Mouse (Mus musculus): ENCODE data around the gene Bhmt2. TPM values are rescaled to one million over a fixed set of nuclear protein-coding genes. Genes with fewer than 3 reads are reported as not detected.

Gene Bhmt2
- 10 to 100 TPM in 1 of 2 experiments, 1 to 10 TPM in 1; 3.4 to 11.9 TPM for total RNA-seq (2021)
- long read RNA-seq, experiment 1, transcript Bhmt2-201 (8 exons, 2,467 nt) = major isoform, 15 of 18 reads
- long read RNA-seq, experiment 1, partial matches to known transcripts = 3 of 18 reads
- long read RNA-seq, experiment 1, other reads (novel, unspliced or antisense) = 0 of 18 reads
- long read RNA-seq, experiment 2, transcript Bhmt2-201 (8 exons, 2,467 nt) = major isoform, 6 of 6 reads
- long read RNA-seq, experiment 2, partial matches to known transcripts = 0 of 6 reads
- long read RNA-seq, experiment 2, other reads (novel, unspliced or antisense) = 0 of 6 reads

GRCm38 (mm10) chr13:93674131-93674561 is at the start of gene Bhmt2, which contains the start of gene Dmgdh:
TSS of gene Bhmt2 (minus strand) at chr13:93674302.
TSS of gene Dmgdh (plus strand) at chr13:93674433.
- no peak for DNase-seq (ENCODE audit: low spot score in 2 of 2)

GRCm38 (mm10) chr13:93723455-93723854 is 49.4 kb upstream of the Bhmt2 start:
- no peak for DNase-seq (ENCODE audit: low spot score in 2 of 2)

GRCm38 (mm10) chr13:93721916-93722315 is 47.8 kb upstream of the Bhmt2 start:
- DNase-seq (ENCODE audit: low spot score in 2 of 2) = no peak

GRCm38 (mm10) chr13:93718948-93719347 is 44.8 kb upstream of the Bhmt2 start:
- DNase-seq (ENCODE audit: low spot score in 2 of 2) = peak in 1 of 2 experiments; percentile 33

- DNase-seq (ENCODE audit: low spot score in 2 of 2) = no peak
Observed at GRCm38 (mm10) chr13:93717113-93717512, 43.0 kb upstream of the Bhmt2 start.

- DNase-seq (ENCODE audit: low spot score in 2 of 2) = no peak
Observed at GRCm38 (mm10) chr13:93713826-93714225, 39.7 kb upstream of the Bhmt2 start.

GRCm38 (mm10) chr13:93712362-93712761 is 38.3 kb upstream of the Bhmt2 start:
- no peak for DNase-seq (ENCODE audit: low spot score in 2 of 2)

GRCm38 (mm10) chr13:93711226-93711625 is 37.1 kb upstream of the Bhmt2 start:
- no peak for DNase-seq (ENCODE audit: low spot score in 2 of 2)

GRCm38 (mm10) chr13:93710325-93710724 is 36.2 kb upstream of the Bhmt2 start:
- no peak for DNase-seq (ENCODE audit: low spot score in 2 of 2)

- no peak for DNase-seq (ENCODE audit: low spot score in 2 of 2)
Observed at GRCm38 (mm10) chr13:93707271-93707670, 33.2 kb upstream of the Bhmt2 start.

GRCm38 (mm10) chr13:93705697-93706096 is 31.6 kb upstream of the Bhmt2 start:
- no peak for DNase-seq (ENCODE audit: low spot score in 2 of 2)

- no peak for DNase-seq (ENCODE audit: low spot score in 2 of 2)
Observed at GRCm38 (mm10) chr13:93698866-93699265, 24.8 kb upstream of the Bhmt2 start.

GRCm38 (mm10) chr13:93690821-93691220 is 16.7 kb upstream of the Bhmt2 start:
- no peak for DNase-seq (ENCODE audit: low spot score in 2 of 2)

GRCm38 (mm10) chr13:93689566-93689965 is 15.5 kb upstream of the Bhmt2 start:
- DNase-seq (ENCODE audit: low spot score in 2 of 2) = no peak

- no peak for DNase-seq (ENCODE audit: low spot score in 2 of 2)
Observed at GRCm38 (mm10) chr13:93687321-93687720, 13.2 kb upstream of the Bhmt2 start.

GRCm38 (mm10) chr13:93685226-93685625 is 11.1 kb upstream of the Bhmt2 start:
- no peak for DNase-seq (ENCODE audit: low spot score in 2 of 2)

- no peak for DNase-seq (ENCODE audit: low spot score in 2 of 2)
Observed at GRCm38 (mm10) chr13:93683336-93683735, 9.2 kb upstream of the Bhmt2 start.

GRCm38 (mm10) chr13:93676864-93677263 is 2.8 kb upstream of the Bhmt2 start:
- DNase-seq (ENCODE audit: low spot score in 2 of 2) = no peak

GRCm38 (mm10) chr13:93673296-93673695 is 806 bp downstream of the Bhmt2 start:
- no peak for DNase-seq (ENCODE audit: low spot score in 2 of 2)

GRCm38 (mm10) chr13:93672371-93672770 is 1.7 kb downstream of the Bhmt2 start:
- no peak for DNase-seq (ENCODE audit: low spot score in 2 of 2)

GRCm38 (mm10) chr13:93667586-93667985 is 6.5 kb downstream of the Bhmt2 start:
- no peak for DNase-seq (ENCODE audit: low spot score in 2 of 2)

GRCm38 (mm10) chr13:93657941-93658340 is 16.2 kb downstream of the Bhmt2 start:
- DNase-seq (ENCODE audit: low spot score in 2 of 2) = no peak

GRCm38 (mm10) chr13:93653382-93653781 is 20.7 kb downstream of the Bhmt2 start:
- DNase-seq (ENCODE audit: low spot score in 2 of 2) = no peak
